Mouse (Mus musculus) lung, postnatal 10 days (tissue): ENCODE data around the gene Elmo1.

ENCODE experiments used
- DNase-seq: peaks from one replicate; pipeline ENCODE4 v3.0.0; 2021

Gene Elmo1

DNA sequence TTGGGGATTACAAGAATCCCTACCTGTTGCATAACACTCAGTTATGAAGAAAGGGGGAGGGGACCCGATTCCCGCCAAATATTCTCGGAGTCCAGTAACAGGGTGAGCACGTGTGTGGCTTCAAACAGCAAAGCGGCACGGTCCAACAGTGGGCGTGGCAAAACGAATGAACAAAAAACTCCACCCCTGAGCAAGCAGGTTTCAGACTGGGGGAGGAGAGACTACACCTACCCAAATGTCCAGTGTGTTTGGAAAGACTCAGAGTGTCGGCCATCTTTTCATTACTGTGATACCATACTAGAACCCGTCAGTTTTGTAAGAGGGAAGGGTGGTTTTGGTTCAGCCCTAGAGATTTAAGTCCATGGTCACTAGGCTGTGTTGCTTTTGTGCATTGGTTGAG, 35.4 kb downstream of the Elmo1 start:
- DNase-seq: no peak

DNA sequence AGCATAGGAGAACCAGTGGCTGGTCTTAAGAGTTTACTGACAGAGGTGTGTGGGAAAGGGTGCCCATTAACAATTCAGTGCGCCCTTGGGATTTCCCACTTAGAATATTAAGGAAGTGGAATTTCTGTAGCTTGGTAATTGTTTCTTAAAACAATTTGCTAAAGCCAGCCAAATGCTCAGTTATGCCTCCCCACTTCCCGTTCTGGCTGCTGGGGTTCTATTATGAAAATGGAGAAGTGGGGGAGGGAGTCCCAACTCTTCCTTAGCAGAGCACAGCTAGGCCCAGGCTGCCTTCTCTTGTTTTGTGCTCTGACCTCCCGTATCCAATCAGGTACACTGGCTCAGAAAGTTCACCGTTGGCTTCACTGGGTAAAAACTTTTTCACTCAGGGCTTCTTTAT, 37.2 kb downstream of the Elmo1 start:
- DNase-seq: no peak

DNA sequence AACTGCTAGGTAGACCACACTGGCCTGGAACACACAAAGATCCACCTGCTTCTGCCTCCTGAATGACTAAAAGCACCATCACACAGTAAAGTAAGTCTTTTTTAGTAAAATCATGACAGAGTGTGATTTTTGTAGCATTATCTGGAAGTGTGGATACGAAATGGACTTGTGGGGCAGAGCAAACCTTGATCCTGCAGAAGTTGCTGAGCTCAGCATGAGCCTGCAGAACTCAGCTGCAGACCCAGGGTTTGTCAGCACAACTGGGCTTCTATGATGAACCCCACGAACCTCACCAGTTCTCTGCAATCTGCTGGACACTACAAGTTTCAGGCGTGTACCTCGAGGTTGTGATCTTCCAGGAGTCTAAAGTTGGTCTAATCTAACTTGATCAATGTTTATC, 37.7 kb downstream of the Elmo1 start:
- DNase-seq: no peak

DNA sequence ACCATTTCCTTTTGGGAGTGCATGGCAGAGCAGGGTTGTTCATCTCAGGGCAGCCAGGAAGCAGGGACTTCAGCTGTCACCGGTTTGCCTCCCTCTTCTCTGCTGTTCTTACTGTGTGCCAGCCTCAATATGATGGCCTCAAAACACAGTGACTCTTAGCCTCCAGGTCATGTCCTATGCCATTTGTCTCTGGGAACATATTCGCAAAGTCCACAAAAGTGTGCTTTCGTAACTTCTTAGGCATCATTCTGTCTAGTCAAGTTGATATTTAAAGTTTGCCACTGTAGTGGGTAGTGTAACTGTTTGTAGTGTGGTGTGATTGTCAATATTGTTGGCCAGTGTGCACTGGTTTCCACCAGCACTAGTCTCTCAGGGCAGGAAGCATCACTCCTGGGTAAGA, 40.3 kb downstream of the Elmo1 start:
- DNase-seq: no peak

DNA sequence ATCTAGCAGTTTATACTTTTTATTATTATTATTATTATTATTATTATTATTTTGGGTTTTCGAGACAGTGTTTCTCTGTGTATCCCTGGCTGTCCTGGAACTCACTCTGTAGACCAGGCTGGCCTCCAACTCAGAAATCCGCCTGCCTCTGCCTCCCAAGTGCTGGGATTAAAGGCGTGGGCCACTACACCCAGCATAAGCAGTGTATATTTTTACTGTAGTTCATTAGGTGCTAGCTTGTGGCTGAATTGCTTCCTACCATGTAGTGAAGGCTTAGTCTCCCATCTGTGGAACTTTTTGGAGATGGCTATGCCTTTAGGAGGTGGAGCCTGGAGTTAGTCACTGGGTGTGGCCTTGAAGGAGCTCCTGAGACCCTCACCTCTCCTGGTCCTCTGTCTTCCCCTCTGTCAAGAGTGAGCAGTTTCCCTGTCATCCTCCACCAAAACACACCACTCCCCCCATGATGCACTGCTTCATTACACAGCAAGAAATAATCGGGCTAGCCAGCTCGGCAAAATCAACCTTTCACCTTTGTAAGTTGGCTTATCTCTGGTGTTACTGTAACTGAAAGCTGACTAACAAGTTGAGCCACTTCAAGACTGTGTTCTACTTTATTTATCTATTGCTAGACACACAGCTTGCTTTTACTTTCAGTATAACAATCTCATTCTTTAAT, 41.1 kb downstream of the Elmo1 start:
- DNase-seq: peak; percentile 12

DNA sequence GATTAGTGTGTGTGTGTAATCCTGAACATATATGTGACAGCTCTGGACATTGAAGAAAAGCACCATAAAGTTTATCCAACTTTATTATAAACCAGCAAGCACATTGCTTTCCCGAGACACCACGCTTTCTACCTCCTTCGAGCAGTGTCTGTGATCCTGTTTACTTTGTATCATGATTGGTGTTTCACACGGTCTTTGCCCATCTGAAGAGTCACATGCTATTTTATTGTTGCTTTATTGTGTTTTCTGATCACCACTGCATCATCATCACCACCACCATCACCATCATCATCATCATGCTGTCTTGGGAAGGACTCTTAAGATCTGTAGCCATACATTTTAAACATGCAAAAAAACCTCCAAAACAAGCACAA, 41.6 kb downstream of the Elmo1 start:
- no peak for DNase-seq

DNA sequence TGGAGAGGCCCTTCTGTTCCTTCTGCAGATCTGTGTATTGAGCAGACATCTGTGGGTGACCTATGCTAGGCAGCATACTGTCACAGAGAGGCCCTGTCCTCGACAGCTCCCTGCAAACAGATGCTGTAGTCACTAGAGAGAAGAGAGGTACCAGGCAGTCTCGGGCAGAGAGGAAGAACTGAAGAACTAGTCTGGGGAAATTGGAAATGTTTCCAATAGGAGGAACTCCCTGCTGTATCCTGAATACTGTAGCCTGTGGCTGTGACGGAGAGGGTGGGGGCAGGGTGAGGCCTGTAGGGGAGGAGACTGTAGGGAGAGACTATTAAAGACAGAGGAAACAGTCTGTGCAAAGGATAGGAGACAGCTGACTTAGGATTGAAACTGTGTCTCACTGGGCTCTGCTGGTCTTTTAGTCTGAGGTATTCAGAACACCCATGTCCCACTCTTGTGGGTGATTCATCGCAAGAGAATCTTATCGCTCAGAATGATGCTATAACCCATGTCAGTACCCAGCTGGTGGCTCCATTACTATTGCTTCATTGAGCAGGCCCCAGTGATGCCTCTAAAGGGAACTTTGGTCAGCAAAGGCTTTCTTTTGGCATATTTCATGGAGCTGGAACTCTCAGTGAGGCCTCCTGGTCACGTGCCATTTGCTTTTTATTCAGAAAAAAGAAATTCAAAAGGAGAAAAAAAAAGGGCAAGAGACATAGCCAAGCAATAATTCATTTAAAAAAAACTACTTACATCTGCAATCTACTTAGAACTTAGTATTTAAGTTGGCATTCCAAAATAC, 43.4 kb downstream of the Elmo1 start:
- DNase-seq: peak; percentile 86

DNA sequence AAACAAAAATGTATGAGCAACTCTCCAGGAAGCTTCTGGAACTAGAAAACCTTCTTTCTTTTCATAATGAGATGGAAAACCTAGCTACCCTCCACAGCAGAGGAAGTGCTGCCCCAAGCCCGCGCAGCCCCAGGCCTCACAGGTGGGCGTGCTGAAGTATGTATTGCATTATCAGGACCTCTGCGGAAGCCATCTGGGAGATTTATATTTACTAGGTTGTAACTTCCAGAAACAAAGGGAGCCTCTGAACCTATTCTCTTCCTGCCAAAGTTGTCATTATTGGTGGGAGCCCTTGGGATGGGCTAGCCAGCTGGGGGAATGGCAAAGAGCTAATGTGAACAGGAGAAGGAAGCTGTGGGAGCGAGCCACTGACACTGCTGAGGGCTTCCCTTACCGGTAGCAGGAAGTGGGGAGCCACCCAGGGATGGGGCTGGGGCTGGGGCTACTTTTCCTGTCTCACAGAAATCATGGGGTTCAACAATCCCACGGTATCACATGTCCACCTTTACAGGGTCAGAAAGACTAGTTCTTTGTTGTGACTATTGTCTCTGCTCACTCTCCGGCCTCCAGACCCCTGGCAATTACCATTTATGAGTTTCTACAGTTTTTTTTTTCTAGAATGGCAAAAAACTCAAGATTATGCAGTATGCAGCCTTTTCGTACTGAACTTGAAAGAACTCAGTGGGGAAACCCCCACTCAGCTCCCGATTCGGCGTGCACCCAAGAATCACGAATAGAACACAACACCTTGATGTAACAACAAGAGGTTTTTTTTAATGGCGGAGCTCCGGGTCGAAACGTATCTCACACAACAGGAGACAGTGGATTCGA, 44.2 kb downstream of the Elmo1 start:
- DNase-seq: peak; percentile 25

DNA sequence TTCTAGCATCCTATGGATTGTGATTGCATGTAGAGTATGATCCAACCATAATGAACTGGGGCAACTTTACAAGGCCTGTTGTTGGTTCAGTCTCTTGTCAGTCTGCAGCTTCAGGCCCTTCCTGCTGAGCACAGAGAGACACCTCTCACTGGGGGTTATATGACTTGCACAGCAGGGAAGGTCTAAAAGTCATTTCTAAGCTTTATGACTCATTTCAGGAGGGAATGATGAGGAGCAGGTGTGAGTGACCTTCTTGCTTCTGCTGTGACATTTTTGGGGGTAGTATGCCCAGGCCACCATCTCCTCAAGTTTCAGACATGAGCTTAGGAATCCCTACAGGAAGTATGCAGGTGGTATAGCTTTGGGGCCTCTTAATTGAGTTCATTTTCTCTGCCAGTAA, 46.4 kb downstream of the Elmo1 start:
- no peak for DNase-seq

DNA sequence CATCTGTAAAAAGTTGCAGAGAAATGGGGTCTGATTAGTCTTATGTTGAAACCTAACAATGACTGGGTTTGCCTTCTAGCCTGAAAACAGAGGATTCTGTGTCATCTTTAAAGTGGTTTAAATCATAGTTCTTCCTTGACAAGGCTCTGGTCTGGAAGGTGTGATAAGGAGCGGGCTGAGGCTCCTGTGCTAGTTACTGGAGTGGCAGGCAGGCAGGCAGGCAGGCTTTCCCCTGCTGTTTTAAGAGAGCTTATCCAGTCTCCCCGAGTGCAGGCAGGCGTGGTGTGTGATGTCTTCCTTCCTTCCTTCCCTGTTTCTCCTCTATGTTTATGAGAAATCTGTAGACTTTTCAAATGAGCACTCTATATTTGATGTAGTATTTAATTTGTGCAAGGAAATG, 48.1 kb downstream of the Elmo1 start:
- DNase-seq: peak; percentile 24

DNA sequence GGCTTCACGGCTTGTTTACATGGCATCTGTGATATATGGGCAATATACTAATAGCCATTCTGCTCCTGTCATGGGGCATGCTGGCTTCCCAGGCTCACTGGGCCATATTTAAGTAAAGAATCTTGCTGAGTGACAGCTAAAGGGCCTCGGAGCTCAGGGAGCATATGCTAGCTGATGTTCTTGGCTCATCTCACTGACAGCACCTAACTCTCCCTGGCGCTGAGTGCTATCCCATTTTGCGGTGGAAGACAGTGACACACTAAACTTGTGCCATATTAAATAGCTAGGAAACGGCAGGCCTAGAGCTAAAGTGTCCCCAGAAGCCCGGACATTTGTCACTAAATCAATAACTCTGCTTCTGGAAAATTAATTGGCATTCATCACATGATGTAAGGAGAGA, 48.7 kb downstream of the Elmo1 start:
- DNase-seq: no peak

DNA sequence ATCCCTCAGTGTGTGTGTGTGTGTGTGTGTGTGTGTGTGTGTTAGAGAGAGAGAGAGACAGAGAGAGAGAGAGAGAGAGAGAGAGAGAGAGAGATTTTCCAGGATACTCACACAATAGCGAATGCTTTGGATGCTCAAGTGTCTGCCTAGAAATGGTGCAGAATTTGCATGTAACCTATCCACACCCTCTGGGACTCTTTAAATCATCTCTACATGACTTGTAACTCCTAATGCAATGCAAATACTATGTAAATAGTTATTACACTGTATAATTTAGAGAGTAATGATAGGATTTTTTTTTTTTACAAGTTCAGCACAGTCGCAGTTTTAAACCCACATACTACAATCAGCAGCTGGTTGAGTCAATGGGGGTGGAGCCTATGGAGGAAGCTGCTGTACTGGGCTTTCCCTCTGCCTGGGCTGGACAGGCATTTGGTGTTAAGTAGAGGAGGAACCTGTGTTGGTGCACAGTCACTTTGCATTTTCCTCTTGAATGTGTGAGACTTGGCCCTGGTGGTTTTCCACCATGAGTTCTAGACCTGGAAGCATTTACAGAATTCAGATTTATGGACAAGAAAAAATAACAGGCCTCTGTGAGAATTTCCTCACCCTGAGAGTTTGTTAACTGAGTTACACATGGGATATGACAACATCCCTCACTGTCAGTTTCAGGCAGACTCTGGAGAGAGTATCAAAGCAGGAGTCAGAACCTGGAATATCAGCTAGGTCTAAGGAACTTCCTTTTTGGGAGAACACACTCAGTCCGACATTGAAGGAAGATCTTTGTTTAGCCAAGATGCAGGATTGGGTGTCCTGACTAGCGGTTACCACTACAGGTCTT, 49.6 kb downstream of the Elmo1 start:
- peak; percentile 34 for DNase-seq

DNA sequence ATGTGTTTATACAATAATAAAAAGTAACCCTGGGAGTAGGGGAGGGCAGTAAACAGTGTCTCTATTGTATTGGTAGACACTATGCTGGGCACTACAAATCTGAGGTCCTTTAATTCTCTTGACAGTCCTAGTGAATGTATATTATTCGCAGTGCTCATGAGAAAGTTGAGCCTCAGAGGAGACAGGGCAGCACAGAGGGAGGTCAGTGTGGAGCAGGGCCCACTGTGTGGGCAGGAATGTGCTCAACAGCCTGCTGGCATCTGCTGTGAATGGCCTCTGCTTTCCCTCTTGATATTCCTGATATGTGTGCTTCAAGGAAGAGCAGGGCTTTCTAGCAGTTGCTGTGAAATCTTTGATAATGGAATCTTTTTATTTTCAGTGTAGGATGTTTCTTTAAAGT, 52.2 kb downstream of the Elmo1 start:
- DNase-seq: no peak

DNA sequence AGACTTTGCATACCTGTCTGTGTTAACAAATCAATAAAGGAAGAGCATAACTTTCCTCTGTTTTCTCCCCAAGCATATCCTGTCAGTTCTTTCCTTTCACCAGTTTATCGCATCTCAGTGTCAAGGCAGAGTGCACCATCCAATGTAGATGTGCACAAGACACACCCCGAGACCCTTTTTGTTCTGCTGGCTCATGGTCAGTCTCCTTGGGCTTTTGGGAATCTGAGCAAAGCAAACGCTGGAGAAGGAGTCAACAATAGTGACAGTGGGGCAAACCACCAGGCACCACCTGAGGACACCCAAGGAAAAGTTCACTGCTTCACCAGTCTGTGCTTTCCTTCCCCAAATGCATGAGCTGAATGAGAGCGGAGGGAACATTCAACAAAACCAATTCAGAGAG, 56.5 kb downstream of the Elmo1 start:
- DNase-seq: no peak

DNA sequence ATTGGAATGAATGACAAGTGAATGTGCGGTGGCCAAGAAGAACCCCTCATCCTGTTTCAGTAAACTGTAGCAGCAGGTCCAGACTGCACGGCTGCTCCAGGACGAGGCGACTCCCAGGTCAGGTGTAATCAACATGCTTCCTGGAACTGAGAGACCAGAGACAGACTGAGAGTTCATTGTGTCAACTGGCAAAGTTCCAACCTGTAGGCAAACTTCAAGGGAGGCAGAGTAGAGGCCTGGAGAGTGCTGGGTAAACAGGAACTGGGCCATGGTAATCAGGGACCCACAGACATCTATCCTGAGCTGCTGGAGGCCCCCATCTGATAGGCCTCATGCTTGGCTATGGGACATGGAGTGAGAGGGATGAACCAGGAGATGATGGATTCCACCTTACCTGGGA, 57.3 kb downstream of the Elmo1 start:
- DNase-seq: peak; percentile 69

DNA sequence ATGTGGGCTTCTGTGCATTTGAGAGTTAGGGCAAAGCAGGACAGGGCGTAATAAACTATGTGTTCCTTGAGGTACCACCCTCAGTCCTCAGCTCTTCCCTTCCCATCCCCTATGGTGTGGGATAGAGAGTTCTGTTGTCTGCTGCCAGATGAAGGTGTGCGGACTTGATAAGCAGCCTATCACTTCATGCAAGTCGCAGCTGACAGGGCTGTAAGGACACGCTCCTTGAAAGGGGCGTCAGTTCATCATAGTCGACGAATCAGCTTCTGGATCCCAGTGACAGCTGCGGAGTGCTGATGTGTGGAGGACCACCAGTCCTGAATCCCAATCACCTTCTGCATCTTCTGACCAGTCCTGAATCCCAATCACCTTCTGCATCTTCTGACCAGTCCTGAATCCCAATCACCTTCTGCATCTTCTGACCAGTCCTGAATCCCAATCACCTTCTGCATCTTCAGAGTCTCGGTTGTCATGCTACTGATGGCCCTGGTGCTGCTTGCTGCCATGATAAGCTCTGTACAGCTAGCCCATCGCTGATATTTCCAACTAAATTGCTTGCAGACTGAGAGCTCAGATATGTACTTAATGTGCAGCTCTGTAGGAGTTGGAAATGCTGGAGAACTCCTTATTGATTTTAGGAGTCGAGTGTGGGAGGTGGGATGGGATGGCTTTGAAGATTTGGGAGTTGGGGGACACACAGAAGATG, 59.9 kb downstream of the Elmo1 start:
- DNase-seq: no peak

DNA sequence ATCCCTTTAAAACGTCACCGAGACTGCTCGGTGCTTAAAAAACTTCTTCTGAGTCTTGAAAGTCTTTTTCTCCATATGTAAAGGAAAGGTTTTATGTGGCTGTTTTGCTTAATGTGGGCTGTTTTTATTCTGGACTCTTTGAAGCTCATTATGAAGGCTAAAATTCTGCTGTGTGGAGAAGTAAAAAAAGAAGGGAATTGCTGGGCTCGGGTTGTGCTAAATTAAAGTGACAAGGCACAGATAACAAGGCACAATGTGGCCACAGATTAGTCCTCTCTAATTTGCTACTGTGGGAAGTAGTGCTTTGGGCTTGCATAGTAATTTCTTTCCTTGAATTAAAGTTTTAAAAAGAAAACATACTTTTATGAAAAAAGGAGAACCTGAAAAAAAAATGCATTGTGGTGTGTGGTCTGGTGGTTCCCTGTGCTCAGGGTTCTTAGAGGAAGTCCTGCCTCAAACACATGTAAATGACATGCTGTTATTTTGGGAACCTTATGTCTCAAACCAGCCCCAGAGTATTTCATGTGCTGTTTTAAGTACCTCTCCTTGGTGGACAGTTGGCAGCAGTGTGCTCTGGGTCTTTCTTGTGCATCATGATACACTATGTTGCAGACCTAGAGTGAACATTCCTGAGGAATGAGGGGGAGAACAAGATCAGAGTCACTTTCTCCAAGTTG, 61.0 kb downstream of the Elmo1 start:
- no peak for DNase-seq

DNA sequence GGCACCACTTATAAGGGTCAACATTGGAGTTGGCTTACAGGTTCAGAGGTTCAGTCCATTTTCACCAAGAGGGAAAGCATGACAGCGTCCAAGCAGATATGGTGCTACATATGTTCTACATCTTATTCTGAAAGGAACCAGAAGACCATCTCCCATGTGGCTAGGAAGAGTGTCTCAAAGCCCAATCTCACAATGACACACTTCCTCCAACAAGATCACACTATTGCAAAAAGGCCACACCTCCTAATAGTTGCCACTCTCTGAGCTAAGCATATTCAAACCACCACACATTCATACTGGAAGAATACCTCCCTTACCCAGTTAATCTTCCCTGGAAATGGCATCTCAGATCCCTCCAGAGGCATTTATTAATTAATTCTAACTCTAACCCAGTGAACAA, 66.7 kb downstream of the Elmo1 start:
- no peak for DNase-seq

DNA sequence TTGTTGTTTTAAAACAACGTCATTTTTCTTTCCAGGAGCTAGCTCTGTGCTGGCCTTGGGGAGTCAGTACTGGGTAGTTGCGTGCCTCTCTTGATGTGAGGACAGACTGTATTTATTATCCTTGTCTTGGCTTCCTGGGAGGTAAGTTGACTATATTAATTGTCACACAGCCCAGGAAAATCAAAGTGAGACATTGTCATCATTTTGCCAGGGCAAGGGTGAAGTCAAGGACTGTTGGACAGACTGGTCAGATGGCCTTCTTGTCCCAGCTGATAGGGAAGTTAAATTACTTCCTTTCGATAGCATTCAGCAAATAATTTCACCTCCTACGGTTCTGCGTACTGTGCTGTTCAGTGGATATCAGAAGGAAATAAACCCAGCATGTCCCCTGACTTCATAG, 67.1 kb downstream of the Elmo1 start:
- DNase-seq: no peak

DNA sequence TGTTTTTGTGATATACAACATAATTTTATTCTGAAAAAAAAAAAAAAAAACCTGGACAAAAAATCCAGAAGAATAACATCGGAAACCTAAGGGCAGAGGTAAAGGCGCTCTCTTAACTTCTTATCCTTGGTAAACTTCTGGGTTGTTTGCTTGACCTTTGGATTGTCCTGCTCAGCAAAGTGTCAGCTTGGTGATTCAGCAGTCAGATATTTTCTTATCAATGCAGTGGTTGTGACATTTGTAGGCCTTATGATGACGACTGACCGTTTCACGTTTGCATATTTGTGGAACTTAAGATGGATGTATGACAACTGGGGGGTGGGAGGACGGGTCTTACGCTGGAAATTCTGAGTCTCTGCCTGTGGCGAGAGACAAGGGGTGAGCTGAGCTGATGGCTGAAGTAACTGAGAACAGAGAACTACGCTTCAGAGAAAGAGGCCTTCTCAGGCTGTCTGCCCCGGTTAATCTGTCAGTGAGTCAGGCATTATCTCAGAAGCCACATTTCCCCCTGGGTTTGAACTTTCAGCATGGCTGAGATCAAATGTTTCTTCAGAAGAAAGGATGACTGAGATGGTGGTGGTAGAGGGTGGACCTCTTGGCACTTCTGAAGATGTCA, 73.1 kb downstream of the Elmo1 start:
- no peak for DNase-seq

DNA sequence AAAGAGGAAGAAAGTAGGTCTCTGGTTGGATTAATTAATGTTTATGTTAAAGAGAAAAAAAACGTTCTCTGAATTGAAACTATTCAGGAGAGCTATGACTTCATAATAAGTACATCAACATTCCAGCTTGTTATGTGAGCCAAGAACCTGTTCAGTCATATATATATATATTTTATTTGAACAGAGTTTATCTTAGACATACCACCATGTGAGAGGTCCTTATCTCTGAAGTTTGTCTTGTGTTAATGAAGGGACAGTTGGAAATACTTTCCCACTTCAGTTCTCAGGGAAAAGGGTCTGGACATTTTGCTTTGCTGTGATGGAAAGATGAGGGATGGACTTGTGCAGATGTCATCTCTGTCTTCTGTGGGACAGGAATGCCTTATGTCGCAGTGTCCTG, 74.4 kb downstream of the Elmo1 start:
- no peak for DNase-seq
